Mouse (Mus musculus): ENCODE data around the gene Kcna1. TPM values are rescaled to one million over a fixed set of nuclear protein-coding genes. Genes with fewer than 3 reads are reported as not detected.
A peak's percentile ranks its signal among the peaks of the same experiment; 100 is the strongest.

The Kcna1 gene
- polyA plus RNA-seq, 2 experiments: not detected

DNA sequence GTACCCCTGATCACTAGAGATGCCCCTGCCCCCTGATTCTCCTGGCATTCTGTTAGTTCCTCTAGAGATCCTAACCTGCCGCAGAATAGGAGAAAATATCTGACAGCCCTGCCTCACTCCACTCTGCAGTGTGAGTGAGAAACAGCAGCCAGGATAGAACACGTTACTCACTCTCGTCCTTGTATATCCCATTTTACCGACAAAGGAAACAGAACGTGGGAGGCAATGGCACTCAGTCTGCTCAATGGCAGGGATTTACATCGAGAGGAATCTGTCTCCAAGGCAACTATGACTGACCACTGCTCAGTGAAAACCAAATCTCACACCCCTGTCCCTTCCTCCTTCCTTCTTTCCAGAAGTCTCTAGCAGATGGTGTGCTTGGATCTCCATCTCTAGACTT, 19.9 kb upstream of the Kcna1 start:
- ATAC-seq (ENCODE audit: insufficient read depth) (no peak), DNase-seq (ENCODE audit: low read depth in 3 of 3, low spot score in 3 of 3) (no peak)
- WGBS (ENCODE audit: insufficient replicate concordance): 48% methylated on average over 6 of the region's 6 CpGs

GRCm38 (mm10) chr6:126664569-126664968, 18.4 kb upstream of the Kcna1 start:
- no peak for ATAC-seq (ENCODE audit: insufficient read depth)
- DNase-seq (ENCODE audit: low read depth in 3 of 3, low spot score in 3 of 3): no peak
- no peaks in the 10 kb centered on the region for H3K4me1 ChIP-seq (replicated peaks; ENCODE audit: control insufficient read depth in 2 of 2, insufficient read depth in 2 of 2, low read length in 1 of 2)
- no peaks in the 10 kb centered on the region for H3K27me3 ChIP-seq (ENCODE audit: control insufficient read depth, insufficient read depth, low read length)
- H3K9me3 ChIP-seq (ENCODE audit: control insufficient read depth, low read length): no peaks in the 10 kb centered on the region
- H3K4me2 ChIP-seq (ENCODE audit: low read depth): no peak overlapping the region
- TF ChIP-seq EP300 (IDR thresholded peaks at IDR 0.05; ENCODE audit: low read depth) (no peak), CTCF (IDR thresholded peaks at IDR 0.05; ENCODE audit: low read depth) (no peak)
- H3K36me3 ChIP-seq (replicated peaks; ENCODE audit: control insufficient read depth, insufficient read depth, low read depth): no peaks in the 10 kb centered on the region
- WGBS (ENCODE audit: insufficient replicate concordance): 45% methylated on average over 3 of the region's 3 CpGs
- H3K4me3 ChIP-seq (ENCODE audit: insufficient read depth in 1 of 2, low read depth in 2 of 2, low read length in 2 of 2): no peak overlapping the region
- no peak overlapping the region for H3K27ac ChIP-seq
- H3K9ac ChIP-seq (replicated peaks): no peak overlapping the region

More for the DNA sequence above, 19.9 kb upstream of the Kcna1 start:
- H3K27me3 ChIP-seq (ENCODE audit: control insufficient read depth, insufficient read depth, low read length): no peaks in the 10 kb centered on the region
- H3K9me3 ChIP-seq (ENCODE audit: control insufficient read depth, low read length): no peaks in the 10 kb centered on the region
- no peak overlapping the region for H3K4me3 ChIP-seq (ENCODE audit: insufficient read depth in 1 of 2, low read depth in 2 of 2, low read length in 2 of 2)
- no peak overlapping the region for H3K9ac ChIP-seq (replicated peaks)
- TF ChIP-seq CTCF (IDR thresholded peaks at IDR 0.05; ENCODE audit: low read depth) (no peak), EP300 (IDR thresholded peaks at IDR 0.05; ENCODE audit: low read depth) (no peak)
- no peak overlapping the region for H3K27ac ChIP-seq
- no peak overlapping the region for H3K4me2 ChIP-seq (ENCODE audit: low read depth)
- no peaks in the 10 kb centered on the region for H3K36me3 ChIP-seq (replicated peaks; ENCODE audit: control insufficient read depth, insufficient read depth, low read depth)
- no peaks in the 10 kb centered on the region for H3K4me1 ChIP-seq (replicated peaks; ENCODE audit: control insufficient read depth in 2 of 2, insufficient read depth in 2 of 2, low read length in 1 of 2)

GRCm38 (mm10) chr6:126657646-126658394, 11.6 kb upstream of the Kcna1 start:
- TF ChIP-seq CTCF (IDR thresholded peaks at IDR 0.05; ENCODE audit: low read depth) (no peak), EP300 (IDR thresholded peaks at IDR 0.05; ENCODE audit: low read depth) (no peak)
- Histone ChIP-seq H3K4me1 (replicated peaks; ENCODE audit: control insufficient read depth in 2 of 2, insufficient read depth in 2 of 2, low read length in 1 of 2) (no peaks in the 10 kb centered on the region), H3K4me3 (ENCODE audit: insufficient read depth in 1 of 2, low read depth in 2 of 2, low read length in 2 of 2) (no peak overlapping the region), H3K9ac (replicated peaks) (no peak overlapping the region), H3K27ac (no peak overlapping the region), H3K36me3 (replicated peaks; ENCODE audit: control insufficient read depth, insufficient read depth, low read depth) (no peaks in the 10 kb centered on the region), H3K9me3 (ENCODE audit: control insufficient read depth, low read length) (no peaks in the 10 kb centered on the region), H3K4me2 (ENCODE audit: low read depth) (no peak overlapping the region), H3K27me3 (ENCODE audit: control insufficient read depth, insufficient read depth, low read length) (no peaks in the 10 kb centered on the region)
- 31% methylated on average over 2 of the region's 2 CpGs for WGBS (ENCODE audit: insufficient replicate concordance)
- no peak for DNase-seq (ENCODE audit: low read depth in 3 of 3, low spot score in 3 of 3)
- ATAC-seq (ENCODE audit: insufficient read depth): no peak

DNA sequence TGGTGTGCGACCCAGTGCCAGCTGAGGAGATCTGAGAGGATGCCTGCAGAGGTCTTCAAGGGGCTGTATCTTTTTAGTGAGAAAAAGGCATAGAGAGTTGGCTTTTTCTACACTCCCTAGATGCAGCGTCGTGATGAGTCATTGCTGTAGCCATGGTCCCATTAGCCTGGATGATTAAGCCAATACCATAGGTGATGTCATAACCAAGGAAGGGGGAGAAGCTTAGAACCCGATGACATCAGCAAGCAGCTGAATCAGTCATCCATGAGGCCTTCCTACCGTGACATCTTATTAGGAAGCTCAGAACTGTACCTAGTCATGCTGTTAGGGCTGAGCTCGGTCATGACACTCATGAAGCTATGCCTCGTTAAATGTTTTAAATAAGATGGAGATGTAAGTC, 7.4 kb upstream of the Kcna1 start:
- 69% methylated on average over 7 of the region's 7 CpGs for WGBS (ENCODE audit: insufficient replicate concordance)
- H3K9ac ChIP-seq (replicated peaks): no peak overlapping the region
- no peaks in the 10 kb centered on the region for H3K36me3 ChIP-seq (replicated peaks; ENCODE audit: control insufficient read depth, insufficient read depth, low read depth)
- no peak overlapping the region for H3K4me2 ChIP-seq (ENCODE audit: low read depth)
- no peaks in the 10 kb centered on the region for H3K9me3 ChIP-seq (ENCODE audit: control insufficient read depth, low read length)
- H3K27me3 ChIP-seq (ENCODE audit: control insufficient read depth, insufficient read depth, low read length): no peaks in the 10 kb centered on the region
- ATAC-seq (ENCODE audit: insufficient read depth) (no peak), DNase-seq (ENCODE audit: low read depth in 3 of 3, low spot score in 3 of 3) (no peak)
- no peak overlapping the region for H3K27ac ChIP-seq
- no peaks in the 10 kb centered on the region for H3K4me1 ChIP-seq (replicated peaks; ENCODE audit: control insufficient read depth in 2 of 2, insufficient read depth in 2 of 2, low read length in 1 of 2)
- no peak for TF ChIP-seq EP300 (IDR thresholded peaks at IDR 0.05; ENCODE audit: low read depth)
- no peak for TF ChIP-seq CTCF (IDR thresholded peaks at IDR 0.05; ENCODE audit: low read depth)
- H3K4me3 ChIP-seq (ENCODE audit: insufficient read depth in 1 of 2, low read depth in 2 of 2, low read length in 2 of 2): no peak overlapping the region

GRCm38 (mm10) chr6:126645644-126646358, 383 bp downstream of the Kcna1 start:
- WGBS (ENCODE audit: insufficient replicate concordance): 2% methylated on average over 27 of the region's 27 CpGs
- no peak for ATAC-seq (ENCODE audit: insufficient read depth)
- H3K9ac ChIP-seq (replicated peaks): no peak overlapping the region

More at GRCm38 (mm10) chr6:126645644-126646358, 383 bp downstream of the Kcna1 start:
- H3K4me3 ChIP-seq (ENCODE audit: insufficient read depth in 1 of 2, low read depth in 2 of 2, low read length in 2 of 2): no peak overlapping the region
- no peak for DNase-seq (ENCODE audit: low read depth in 3 of 3, low spot score in 3 of 3)
- no peaks in the 10 kb centered on the region for H3K36me3 ChIP-seq (replicated peaks; ENCODE audit: control insufficient read depth, insufficient read depth, low read depth)
- TF ChIP-seq EP300 (IDR thresholded peaks at IDR 0.05; ENCODE audit: low read depth) (no peak), CTCF (IDR thresholded peaks at IDR 0.05; ENCODE audit: low read depth) (no peak)
- H3K4me1 ChIP-seq (replicated peaks; ENCODE audit: control insufficient read depth in 2 of 2, insufficient read depth in 2 of 2, low read length in 1 of 2): no peaks in the 10 kb centered on the region
- H3K27ac ChIP-seq: no peak overlapping the region
- H3K9me3 ChIP-seq (ENCODE audit: control insufficient read depth, low read length): no peaks in the 10 kb centered on the region
- peaks cover 54% of the 10 kb centered on the region for H3K27me3 ChIP-seq (ENCODE audit: control insufficient read depth, insufficient read depth, low read length)
- H3K4me2 ChIP-seq (ENCODE audit: low read depth): peak overlapping the region; percentile 13; the same call in 1 of the 2 replicates
